Mouse (Mus musculus) cerebellum, adult 8-10 months (tissue): ENCODE data around the gene Kcnj5.

Source experiments
- DNase-seq: peaks from one replicate; pipeline ENCODE4 v3.0.0; 2022

Gene Kcnj5

GRCm38 (mm10) chr9:32315999-32316398, 28.2 kb downstream of the Kcnj5 start:
- no peak for DNase-seq

- no peak for DNase-seq
These were observed 30.1 kb downstream of the Kcnj5 start for GRCm38 (mm10) chr9:32314071-32314470.

GRCm38 (mm10) chr9:32312208-32312607, 31.9 kb downstream of the Kcnj5 start:
- no peak for DNase-seq

GRCm38 (mm10) chr9:32311786-32312185, 32.4 kb downstream of the Kcnj5 start:
- no peak for DNase-seq

DNA sequence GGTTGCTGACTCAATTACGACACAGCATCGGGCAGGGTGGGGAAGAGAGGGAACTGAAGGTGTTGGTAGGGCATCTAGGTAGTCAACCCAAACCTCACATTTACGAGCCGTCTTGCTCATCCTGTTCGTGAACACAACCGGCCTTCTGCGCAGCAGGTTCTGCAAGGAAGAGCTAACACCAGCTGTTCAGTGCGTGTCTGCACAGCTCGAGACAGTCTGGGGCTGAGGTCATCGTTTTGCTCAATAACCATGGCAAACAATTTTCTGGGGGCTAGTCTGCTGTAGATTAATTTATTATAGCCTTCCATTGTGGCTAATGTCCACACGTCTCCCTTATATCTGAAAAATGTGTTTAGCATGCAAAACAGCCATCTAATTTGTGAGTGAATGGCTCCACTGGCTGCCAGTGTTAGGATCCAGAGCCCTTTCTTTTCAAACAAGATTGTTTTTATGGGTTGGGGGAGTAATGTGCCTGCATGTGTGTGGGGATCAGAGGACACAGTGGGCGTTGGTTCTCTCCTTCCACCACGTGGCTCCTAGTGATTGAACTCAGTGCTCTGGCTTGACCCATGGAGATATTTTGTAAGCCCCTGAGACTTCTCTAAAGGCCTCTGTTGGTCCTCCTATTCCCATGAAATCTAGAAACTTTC, 41.5 kb downstream of the Kcnj5 start:
- no peak for DNase-seq

DNA sequence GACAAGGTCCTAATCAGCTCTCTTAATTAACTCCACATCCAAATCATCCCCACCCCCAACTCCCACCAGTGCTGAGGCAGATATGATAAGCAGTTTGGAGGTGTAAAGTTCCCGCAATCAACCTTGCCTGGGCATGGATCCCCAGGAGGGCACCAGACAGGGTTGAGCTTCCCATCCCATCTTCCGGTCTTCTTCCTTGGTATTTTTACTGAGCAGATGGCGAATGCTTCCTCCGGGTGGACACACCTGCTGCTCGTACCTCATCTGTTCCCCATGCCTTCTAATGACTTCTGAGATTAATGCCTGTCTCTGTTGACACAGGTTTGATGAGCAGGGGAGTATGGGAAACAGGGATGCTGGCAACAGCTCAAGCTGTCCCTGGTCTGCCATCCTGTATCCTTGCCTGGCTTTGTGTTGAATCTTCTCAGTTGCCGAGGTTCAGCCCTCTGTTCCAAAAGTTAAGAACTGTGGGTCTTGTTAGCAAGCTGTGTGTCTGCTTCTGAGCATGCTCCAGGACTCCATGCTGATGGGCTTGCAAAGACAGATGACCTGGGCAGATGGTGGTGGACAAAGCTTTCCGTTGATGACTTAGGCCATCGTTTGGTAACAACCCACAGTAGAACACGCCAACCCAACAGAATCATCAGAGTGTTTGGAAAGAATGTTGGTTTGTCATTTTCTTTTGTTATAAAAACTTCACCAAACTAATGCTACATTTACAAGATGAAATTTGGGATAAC, 48.9 kb downstream of the Kcnj5 start:
- peak; percentile 61 for DNase-seq

DNA sequence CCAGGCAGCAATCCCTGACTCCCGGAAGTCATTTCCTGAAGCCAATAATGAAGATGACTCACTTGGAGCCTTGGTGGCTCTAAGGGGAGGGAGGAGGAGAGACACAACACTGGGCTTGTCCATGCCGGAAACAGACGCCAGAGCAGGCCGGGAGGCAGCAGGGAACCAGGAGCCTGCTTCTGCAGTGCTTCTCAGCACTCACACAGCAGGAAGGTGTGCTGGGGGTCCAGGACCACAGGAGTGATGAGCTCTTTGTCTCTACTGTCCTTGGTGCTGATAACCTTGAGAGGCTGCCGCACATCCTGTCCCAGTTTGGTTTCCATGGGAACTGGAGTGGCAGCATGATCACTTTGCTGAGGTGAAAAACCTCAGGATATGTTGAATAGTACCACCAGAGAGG, 51.5 kb downstream of the Kcnj5 start:
- DNase-seq = peak; percentile 48

- DNase-seq = no peak
These were observed 52.5 kb downstream of the Kcnj5 start for GRCm38 (mm10) chr9:32291618-32292017.

- DNase-seq = no peak
These were observed 60.6 kb downstream of the Kcnj5 start for GRCm38 (mm10) chr9:32283591-32283990.

GRCm38 (mm10) chr9:32280456-32280855, 63.7 kb downstream of the Kcnj5 start:
- DNase-seq = no peak

- DNase-seq = no peak
These were observed 64.4 kb downstream of the Kcnj5 start for GRCm38 (mm10) chr9:32279789-32280188.

GRCm38 (mm10) chr9:32278052-32278451, 66.1 kb downstream of the Kcnj5 start:
- DNase-seq = no peak

GRCm38 (mm10) chr9:32271896-32272444, 72.2 kb downstream of the Kcnj5 start:
- peak; percentile 71 for DNase-seq
